In genomic region chr1:72449752-72450151, GRCm38 (mm10) we compare ENCODE assay signal across 24 mouse cellular contexts.
DNase-seq lines count a peak whose midpoint lies in the region; ATAC-seq and TF ChIP-seq lines count a peak whose summit lies in the region.
"Had no signal": no experiment of that assay in that cellular context is flagged by ENCODE, and none has a peak within 500 bp of the region (broad histone marks: within the 10 kb centered on the region; RNA-seq: fewer than 3 reads in every experiment).

No protein-coding gene starts in this region.

- H3K4me1 ChIP-seq in embryonic fibroblast, embryonic 13.5 days (ENCODE audit: control insufficient read depth, insufficient read depth, low read length), result peaks cover 14% of the 10 kb centered on the region; the same call in 1 of the 2 replicates
- peaks cover 4% of the 10 kb centered on the region for H3K4me1 ChIP-seq in olfactory bulb, adult 2 months (ENCODE audit: control insufficient read depth, insufficient read depth, low read length)
- no peaks in the 10 kb centered on the region for H3K4me1 ChIP-seq in intestine, embryonic 15.5 days (replicated peaks)
- H3K4me1 ChIP-seq in liver, postnatal 0 days (ENCODE audit: insufficient read depth), result no peaks in the 10 kb centered on the region
- H3K4me1 ChIP-seq: embryonic facial prominence, embryonic 13.5 days; heart, embryonic 13.5 days had no signal

- no peak for TF ChIP-seq CTCF in gastrocnemius, adult 2 months (IDR thresholded peaks at IDR 0.05)
- TF ChIP-seq CTCF in embryonic fibroblast, embryonic 13.5 days (IDR thresholded peaks at IDR 0.05; ENCODE audit: borderline replicate concordance, insufficient read depth, low read length), result no peak
- no peak for TF ChIP-seq CTCF in olfactory bulb, adult 2 months (IDR thresholded peaks at IDR 0.05; ENCODE audit: insufficient read depth, low read depth, low read length)
- no peak for TF ChIP-seq CTCF in liver, postnatal 0 days (IDR thresholded peaks at IDR 0.05; ENCODE audit: low read depth)

- no peak for DNase-seq in gastrocnemius, adult 2 months
- no peak for DNase-seq in gastrocnemius, postnatal 25 days
- peak; percentile 75 for DNase-seq in Muller cell, postnatal 12 days (ENCODE audit: inconsistent ontology term)
- no peak for DNase-seq in right cerebral cortex, adult 2 months (ENCODE audit: low spot score in 2 of 2)
- no peak for DNase-seq in liver, postnatal 0 days
- DNase-seq: adrenal gland, adult 2 months; adrenal gland, postnatal 25 days; cerebellum, adult 8-10 months; cerebellum, postnatal 14 days; forebrain, postnatal 0 days; gastrocnemius, postnatal 36 days; heart, adult 11 months; heart, postnatal 36 days; kidney, adult 11 months had no signal

- intact Hi-C loops in gastrocnemius, adult 2 months (cut with DNase I), result loop anchor here (5.0 kb wide), 1 partner anchor 133 kb away; the partner anchor contains the start of gene Smarcal1

- H3K27ac ChIP-seq in gastrocnemius, adult 2 months, result peak overlapping the region; percentile 78; the same call in 1 of the 2 replicates
- H3K27ac ChIP-seq in embryonic fibroblast, embryonic 13.5 days (ENCODE audit: insufficient read depth, low read length), result peak overlapping the region; percentile 95
- H3K27ac ChIP-seq in olfactory bulb, adult 2 months (ENCODE audit: insufficient read depth, low read depth, low read length), result peak overlapping the region; percentile 16; the same call in 1 of the 2 replicates
- no peak overlapping the region for H3K27ac ChIP-seq in intestine, embryonic 15.5 days
- H3K27ac ChIP-seq in liver, postnatal 0 days (ENCODE audit: low read depth), result no peak overlapping the region
- H3K27ac ChIP-seq: embryonic facial prominence, embryonic 13.5 days; forebrain, embryonic 12.5 days; heart, embryonic 13.5 days; hindbrain, embryonic 15.5 days had no signal

- ATAC-seq in intestine, embryonic 15.5 days, result no peak
- ATAC-seq in liver, postnatal 0 days, result no peak
- ATAC-seq: CD4-positive, CD25-positive, alpha-beta regulatory T cell, adult 4 months; forebrain, postnatal 0 days had no signal

- TF ChIP-seq EP300 in liver, postnatal 0 days (IDR thresholded peaks at IDR 0.05; ENCODE audit: low read depth), result no peak

- no peak overlapping the region for H3K4me3 ChIP-seq in gastrocnemius, adult 2 months
- no peak overlapping the region for H3K4me3 ChIP-seq in embryonic fibroblast, embryonic 13.5 days (ENCODE audit: insufficient read depth, low read length)
- H3K4me3 ChIP-seq in olfactory bulb, adult 2 months (ENCODE audit: insufficient read depth, low read depth, low read length), result no peak overlapping the region
- H3K4me3 ChIP-seq in intestine, embryonic 15.5 days (replicated peaks), result no peak overlapping the region
- H3K4me3 ChIP-seq in liver, postnatal 0 days (ENCODE audit: low read depth, low read length), result no peak overlapping the region
- H3K4me3 ChIP-seq: embryonic facial prominence, embryonic 13.5 days; erythroblast, embryonic 14.5 days; forebrain, embryonic 12.5 days; heart, embryonic 13.5 days; hindbrain, embryonic 15.5 days had no signal

- 43% methylated on average over 3 of the region's 3 CpGs for WGBS in olfactory bulb, adult 2 months
- WGBS in intestine, embryonic 15.5 days, result 67% methylated on average over 3 of the region's 3 CpGs
- WGBS in liver, postnatal 0 days (ENCODE audit: insufficient replicate concordance), result 39% methylated on average over 3 of the region's 3 CpGs

- TF ChIP-seq POLR2A in embryonic fibroblast, embryonic 13.5 days (IDR thresholded peaks at IDR 0.05; ENCODE audit: low read depth, low read length), result no peak
- no peak for TF ChIP-seq POLR2A in olfactory bulb, adult 2 months (IDR thresholded peaks at IDR 0.05; ENCODE audit: insufficient read depth, low read depth, low read length)

- no peak overlapping the region for H3K9ac ChIP-seq in intestine, embryonic 15.5 days
- no peak overlapping the region for H3K9ac ChIP-seq in liver, postnatal 0 days (replicated peaks)
- H3K9ac ChIP-seq: embryonic facial prominence, embryonic 13.5 days; forebrain, embryonic 12.5 days; forebrain, postnatal 0 days; heart, embryonic 13.5 days; hindbrain, embryonic 15.5 days had no signal

- no peaks in the 10 kb centered on the region for H3K36me3 ChIP-seq in intestine, embryonic 15.5 days
- H3K36me3 ChIP-seq in liver, postnatal 0 days (replicated peaks; ENCODE audit: insufficient read depth, low read length), result no peaks in the 10 kb centered on the region
- H3K36me3 ChIP-seq: embryonic facial prominence, embryonic 13.5 days; forebrain, embryonic 12.5 days; G1E; heart, embryonic 13.5 days had no signal

- no peaks in the 10 kb centered on the region for H3K27me3 ChIP-seq in intestine, embryonic 15.5 days (replicated peaks)
- H3K27me3 ChIP-seq in liver, postnatal 0 days (ENCODE audit: insufficient read depth, low read length), result no peaks in the 10 kb centered on the region
- H3K27me3 ChIP-seq: embryonic facial prominence, embryonic 13.5 days; forebrain, embryonic 12.5 days; heart, embryonic 13.5 days; hindbrain, embryonic 15.5 days had no signal

- no peak overlapping the region for H3K4me2 ChIP-seq in intestine, embryonic 15.5 days (replicated peaks)
- no peak overlapping the region for H3K4me2 ChIP-seq in liver, postnatal 0 days (ENCODE audit: low read depth, low read length)
- H3K4me2 ChIP-seq: embryonic facial prominence, embryonic 13.5 days; forebrain, embryonic 12.5 days; heart, embryonic 13.5 days; hindbrain, embryonic 15.5 days had no signal

- H3K9me3 ChIP-seq in intestine, embryonic 15.5 days, result no peaks in the 10 kb centered on the region
- H3K9me3 ChIP-seq in liver, postnatal 0 days (ENCODE audit: low read length), result no peaks in the 10 kb centered on the region
- H3K9me3 ChIP-seq: embryonic facial prominence, embryonic 13.5 days; forebrain, embryonic 12.5 days; G1E; heart, embryonic 13.5 days; hindbrain, embryonic 15.5 days had no signal

Comparison
In these comparisons a context has a peak if more than half of its experiments do, and no peak if none do; other contexts are left out.
1. H3K27ac ChIP-seq: peak in gastrocnemius, adult 2 months (single experiment), embryonic fibroblast, embryonic 13.5 days (single experiment) and olfactory bulb, adult 2 months (single experiment); none in intestine, embryonic 15.5 days (single experiment) and liver, postnatal 0 days (single experiment).